Mouse (Mus musculus): ENCODE results near the gene Etnk2.

Gene Etnk2

GRCm38 (mm10) chr1:133353371-133353809, 10.0 kb upstream of the Etnk2 start:
- DNase-seq, result peak; percentile 86 to 91

- no peak for DNase-seq
These were observed 7.9 kb upstream of the Etnk2 start for GRCm38 (mm10) chr1:133355469-133355868.

GRCm38 (mm10) chr1:133355912-133356311, 7.5 kb upstream of the Etnk2 start:
- DNase-seq, result no peak

GRCm38 (mm10) chr1:133356330-133356729, 7.0 kb upstream of the Etnk2 start:
- DNase-seq, result no peak

- no peak for DNase-seq
These were observed 2.4 kb upstream of the Etnk2 start for GRCm38 (mm10) chr1:133361006-133361405.

- DNase-seq, result no peak
These were observed 1.3 kb upstream of the Etnk2 start for GRCm38 (mm10) chr1:133362103-133362502.

GRCm38 (mm10) chr1:133364022-133364630, 754 bp downstream of the Etnk2 start:
- no peak for DNase-seq

GRCm38 (mm10) chr1:133364890-133365289, 1.5 kb downstream of the Etnk2 start:
- no peak for DNase-seq

- no peak for DNase-seq
These were observed 3.7 kb downstream of the Etnk2 start for GRCm38 (mm10) chr1:133366951-133367605.

GRCm38 (mm10) chr1:133367606-133368488, 4.5 kb downstream of the Etnk2 start:
- DNase-seq, result no peak

GRCm38 (mm10) chr1:133368644-133369043, 5.3 kb downstream of the Etnk2 start:
- peak; percentile 50 to 57 for DNase-seq

GRCm38 (mm10) chr1:133370352-133370751, 7.0 kb downstream of the Etnk2 start:
- no peak for DNase-seq

- DNase-seq, result no peak
These were observed 8.1 kb downstream of the Etnk2 start for GRCm38 (mm10) chr1:133371431-133371830.

GRCm38 (mm10) chr1:133372113-133372512, 8.7 kb downstream of the Etnk2 start:
- DNase-seq, result no peak

GRCm38 (mm10) chr1:133375696-133376346, 12.4 kb downstream of the Etnk2 start:
- DNase-seq, result no peak

- no peak for DNase-seq
These were observed 14.2 kb downstream of the Etnk2 start for GRCm38 (mm10) chr1:133377547-133377946.

- no peak for DNase-seq
These were observed 16.0 kb downstream of the Etnk2 start for GRCm38 (mm10) chr1:133379254-133379985.

- DNase-seq, result no peak
These were observed 16.6 kb downstream of the Etnk2 start for GRCm38 (mm10) chr1:133379986-133380320.

- DNase-seq, result peak in 1 of 2 experiments; percentile 45
These were observed 17.1 kb downstream of the Etnk2 start for GRCm38 (mm10) chr1:133380347-133381065.

GRCm38 (mm10) chr1:133382008-133382407, 18.6 kb downstream of the Etnk2 start:
- peak; percentile 51 to 86 for DNase-seq

- no peak for DNase-seq
These were observed 19.3 kb downstream of the Etnk2 start for GRCm38 (mm10) chr1:133382552-133383155.
